Mouse (Mus musculus) liver, embryonic 14.5 days (tissue): ENCODE measurements at regions not wholly inside any gene's neighbourhood (a gene's known extent, or its start where the extent isn't known, plus 50 kb on each side); places are given as distances from the start of the nearest gene placed in this dataset.
A peak's percentile ranks its signal among the peaks of the same experiment; 100 is the strongest.

Experiments used
- ATAC-seq: fragments of 200-750 bp; cut with Nextera tagmentation; 2 replicates; pipeline ENCODE4 v1.8.0; 2017; ENCODE audit warnings: moderate number of reproducible peaks, mild to moderate bottlenecking, moderate library complexity; ENCODE audit not compliant: insufficient read depth
- DNase-seq, 3 experiments: peaks; one replicate each; pipeline ENCODE4 v3.0.0-alpha.2; 2012 to 2013; ENCODE audit warnings: low read depth in 3 of 3, low spot score in 3 of 3
- H3K27ac ChIP-seq: fragments of 300-500 bp; sonication (generic); 2 replicates; pipeline ENCODE4 v1.5.1; 2014; ENCODE audit warnings: moderate library complexity, mild to moderate bottlenecking, control low read depth, inconsistent platforms
- H3K27me3 ChIP-seq: fragments of 300-500 bp; sonication (generic); 2 replicates; pipeline ENCODE4 v1.6.1; 2014; ENCODE audit warnings: mild to moderate bottlenecking, low read length, moderate library complexity; ENCODE audit not compliant: control insufficient read depth, insufficient read depth
- H3K36me3 ChIP-seq: fragments of 300-500 bp; sonication (generic); replicated peaks from 2 replicates; pipeline ENCODE4 v1.6.1; 2014; ENCODE audit warnings: low read depth; ENCODE audit not compliant: control insufficient read depth, insufficient read depth
- H3K4me1 ChIP-seq, 2 experiments: fragments of 200-500 bp in 1 of 2; fragments of 300-500 bp in 1 of 2; sonication (generic) in 1 of 2; replicated peaks; 2 replicates each; pipeline ENCODE4 v1.6.1; 2012 to 2014; ENCODE audit warnings: antibody characterized with exemption in 1 of 2, inconsistent platforms in 1 of 2, low read length in 1 of 2; ENCODE audit not compliant: control insufficient read depth in 2 of 2, insufficient read depth in 2 of 2
- H3K4me2 ChIP-seq: fragments of 300-500 bp; sonication (generic); 2 replicates; pipeline ENCODE4 v1.6.1; 2014; ENCODE audit warnings: low read depth, mild to moderate bottlenecking, control low read depth, moderate library complexity
- H3K4me3 ChIP-seq, 2 experiments: fragments of 200-500 bp in 1 of 2; fragments of 300-500 bp in 1 of 2; sonication (generic) in 1 of 2; 2 replicates each; pipeline ENCODE4 v1.5.1; 2012 to 2014; ENCODE audit warnings: low read depth in 2 of 2, low read length in 2 of 2, mild to moderate bottlenecking in 2 of 2, control low read depth in 1 of 2, inconsistent platforms in 1 of 2, moderate library complexity in 1 of 2; ENCODE audit not compliant: insufficient read depth in 1 of 2
- H3K9ac ChIP-seq: fragments of 300-500 bp; sonication (generic); replicated peaks from 2 replicates; pipeline ENCODE4 v1.6.1; 2014; ENCODE audit warnings: mild to moderate bottlenecking, control low read depth, moderate library complexity
- H3K9me3 ChIP-seq: fragments of 300-500 bp; sonication (generic); 2 replicates; pipeline ENCODE4 v1.6.1; 2016; ENCODE audit warnings: low read length, mixed read lengths; ENCODE audit not compliant: control insufficient read depth
- CTCF ChIP-seq: IDR thresholded peaks from 2 replicates; pipeline ENCODE4 v1.5.1; 2016; ENCODE audit warnings: antibody characterized with exemption, low read depth, control low read depth
- EP300 ChIP-seq: IDR thresholded peaks from 2 replicates; pipeline ENCODE4 v1.6.1; 2016; ENCODE audit warnings: antibody characterized with exemption, low read depth
- WGBS: fragments of 180-500 bp; shearing (Covaris S2); extraction: QIAGEN DNeasy Blood & Tissue Kit; methylation state at CpG from one replicate; pipeline ENCODE4 v1.1.7; 2014; ENCODE audit not compliant: insufficient replicate concordance; 5-methylcytosine and 5-hydroxymethylcytosine counted together

DNA sequence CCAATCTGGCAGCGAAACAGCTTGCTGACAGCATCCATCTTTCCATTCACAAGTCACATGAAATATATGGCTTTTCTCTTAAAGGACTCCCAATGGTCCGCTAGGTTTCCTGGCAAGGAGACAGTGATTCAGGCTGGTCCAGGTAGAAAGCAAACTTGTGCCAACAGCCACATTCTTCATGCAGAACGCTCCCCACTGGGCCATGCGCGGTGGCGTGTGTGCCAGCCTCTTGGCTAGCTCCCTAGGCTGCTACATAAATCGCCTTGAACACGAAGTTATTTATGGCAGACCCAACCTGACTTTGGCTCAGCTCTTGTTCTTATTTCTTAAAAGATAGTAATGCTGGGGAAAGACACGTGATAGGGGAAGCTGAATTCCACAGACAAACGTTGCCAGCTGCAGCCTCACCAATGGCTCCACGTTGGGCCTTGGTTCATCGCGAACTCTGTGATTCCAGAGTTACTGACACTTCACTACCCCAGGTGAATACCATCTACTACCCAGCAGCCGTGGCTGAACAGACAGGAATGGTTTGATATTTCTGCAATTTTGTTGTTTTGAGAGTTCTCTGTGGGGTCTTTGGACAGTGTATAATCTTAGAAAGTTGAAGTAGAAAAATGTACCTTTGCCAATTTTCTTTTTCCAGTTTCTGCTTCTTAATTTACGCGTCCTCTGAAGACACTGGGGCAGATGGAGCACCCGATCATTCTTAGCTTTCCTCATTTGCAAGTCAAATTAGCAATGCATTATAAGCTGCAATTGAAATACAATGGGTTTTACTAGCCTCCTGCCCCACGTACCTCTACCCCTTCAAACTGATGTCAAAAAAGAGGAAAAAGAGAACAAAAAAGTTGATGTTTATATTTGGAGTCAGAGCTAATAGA, 66.0 kb upstream of the Creb5 start:
- Histone ChIP-seq H3K9me3 (no peaks in the 10 kb centered on the region), H3K27me3 (no peaks in the 10 kb centered on the region), H3K4me2 (no peak overlapping the region), H3K27ac (no peak overlapping the region), H3K9ac (no peak overlapping the region), H3K4me3 (no peak overlapping the region), H3K4me1 (no peaks in the 10 kb centered on the region), H3K36me3 (no peaks in the 10 kb centered on the region)
- ATAC-seq (no peak), DNase-seq (no peak)
- 67% methylated on average over 18 of the region's 18 CpGs for WGBS
- TF ChIP-seq CTCF (no peak), EP300 (no peak)

- DNase-seq (no peak), ATAC-seq (no peak)
- WGBS, result 64% methylated on average over 10 of the region's 10 CpGs
Measured at GRCm38 (mm10) chr6:53218871-53219286, 68.2 kb upstream of the Creb5 start.

GRCm38 (mm10) chr6:53217234-53218015, 69.6 kb upstream of the Creb5 start:
- Histone ChIP-seq H3K4me2 (no peak overlapping the region), H3K4me3 (no peak overlapping the region), H3K27ac (no peak overlapping the region), H3K9ac (no peak overlapping the region), H3K27me3 (no peaks in the 10 kb centered on the region), H3K9me3 (no peaks in the 10 kb centered on the region), H3K4me1 (no peaks in the 10 kb centered on the region), H3K36me3 (no peaks in the 10 kb centered on the region)
- no peak for TF ChIP-seq EP300
- peak; percentile 50 for TF ChIP-seq CTCF
- no peak for ATAC-seq
- 49% methylated on average over 10 of the region's 10 CpGs for WGBS
- no peak for DNase-seq

More at GRCm38 (mm10) chr6:53218871-53219286, 68.2 kb upstream of the Creb5 start:
- H3K27me3 ChIP-seq, result no peaks in the 10 kb centered on the region
- H3K4me1 ChIP-seq, result no peaks in the 10 kb centered on the region
- H3K4me2 ChIP-seq, result no peak overlapping the region
- no peaks in the 10 kb centered on the region for H3K36me3 ChIP-seq
- H3K9me3 ChIP-seq, result no peaks in the 10 kb centered on the region
- TF ChIP-seq CTCF, result no peak
- no peak for TF ChIP-seq EP300
- H3K9ac ChIP-seq, result no peak overlapping the region
- no peak overlapping the region for H3K4me3 ChIP-seq
- no peak overlapping the region for H3K27ac ChIP-seq

GRCm38 (mm10) chr6:53216715-53217114, 70.4 kb upstream of the Creb5 start:
- Histone ChIP-seq H3K4me2 (no peak overlapping the region), H3K4me1 (peaks cover 0 to 4% of the 10 kb centered on the region in 2 experiments; a peak in 2 of 4 replicates), H3K4me3 (no peak overlapping the region), H3K9ac (no peak overlapping the region), H3K27ac (no peak overlapping the region), H3K27me3 (no peaks in the 10 kb centered on the region), H3K9me3 (no peaks in the 10 kb centered on the region), H3K36me3 (no peaks in the 10 kb centered on the region)
- TF ChIP-seq CTCF (no peak), EP300 (no peak)
- no peak for ATAC-seq
- peak in 1 of 3 experiments; percentile 4 for DNase-seq
- 15% methylated on average over 2 of the region's 2 CpGs for WGBS

- Histone ChIP-seq H3K4me2 (no peak overlapping the region), H3K4me3 (no peak overlapping the region), H3K27ac (no peak overlapping the region), H3K9ac (no peak overlapping the region), H3K27me3 (no peaks in the 10 kb centered on the region), H3K36me3 (no peaks in the 10 kb centered on the region), H3K4me1 (peaks cover 0 to 4% of the 10 kb centered on the region in 2 experiments; a peak in 2 of 4 replicates), H3K9me3 (no peaks in the 10 kb centered on the region)
- WGBS, result 53% methylated on average over 3 of the region's 3 CpGs
- DNase-seq (no peak), ATAC-seq (no peak)
- TF ChIP-seq EP300, result no peak
- no peak for TF ChIP-seq CTCF
Measured at GRCm38 (mm10) chr6:53211420-53211819, 75.7 kb upstream of the Creb5 start.
